Mouse (Mus musculus): Measurements from ENCODE around the gene Arsg. TPM values are rescaled to one million over a fixed set of nuclear protein-coding genes. Genes with fewer than 3 reads are reported as not detected.

Gene Arsg
- polyA plus RNA-seq, 1 experiment from 2014 or later: 2.7 TPM

DNA sequence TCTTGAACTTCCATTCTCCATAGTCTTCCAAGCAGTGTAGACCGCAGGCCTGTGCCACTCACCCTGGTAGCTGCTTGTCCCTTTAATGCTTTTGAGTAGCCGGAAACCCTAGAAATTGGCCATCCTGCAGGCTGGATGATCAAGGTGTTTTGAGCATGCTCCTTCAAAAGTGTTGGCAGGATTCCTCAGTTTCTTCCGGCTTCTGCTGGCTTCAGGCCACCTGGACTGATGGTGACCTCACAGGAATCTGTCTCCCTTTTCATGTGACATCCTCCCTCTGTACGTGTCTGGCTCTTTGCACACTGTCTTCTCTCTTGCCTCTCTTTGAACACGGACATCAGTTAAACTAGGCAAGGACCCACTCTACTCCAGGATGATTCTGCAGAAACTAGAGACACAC, 27.0 kb downstream of the Arsg start:
- no peak for ATAC-seq (ENCODE audit: low FRiP score, low read depth)
- Histone ChIP-seq H3K4me2 (replicated peaks) (no peak overlapping the region), H3K36me3 (no peaks in the 10 kb centered on the region), H3K27me3 (replicated peaks) (no peaks in the 10 kb centered on the region), H3K4me1 (peaks cover 23% of the 10 kb centered on the region; the same call in 1 of the 2 replicates), H3K9ac (no peak overlapping the region), H3K4me3 (no peak overlapping the region), H3K27ac (no peak overlapping the region), H3K9me3 (no peaks in the 10 kb centered on the region)
- 94% methylated on average over 5 of the region's 5 CpGs for WGBS

DNA sequence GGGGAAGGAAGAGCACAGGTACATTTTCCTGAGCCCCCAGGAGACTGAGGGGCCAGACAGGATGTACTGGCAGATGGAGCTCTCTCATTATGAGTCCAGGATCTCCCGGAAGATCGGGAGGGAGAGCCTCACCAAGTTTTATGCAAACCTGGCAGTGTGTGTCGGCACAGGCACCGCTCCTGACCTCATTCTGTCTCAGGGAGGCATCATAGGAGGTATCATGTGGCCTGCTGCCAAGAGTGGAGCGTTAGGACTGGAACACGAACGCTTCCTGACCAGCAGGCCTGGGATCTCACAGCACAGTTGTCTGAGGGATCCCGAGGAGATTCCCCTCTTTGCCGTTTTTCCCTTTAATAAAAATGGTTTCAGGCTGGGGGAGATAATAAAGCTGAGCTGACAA, 31.8 kb downstream of the Arsg start:
- Histone ChIP-seq H3K27me3 (replicated peaks) (no peaks in the 10 kb centered on the region), H3K36me3 (no peaks in the 10 kb centered on the region), H3K27ac (no peak overlapping the region), H3K4me3 (no peak overlapping the region), H3K9ac (no peak overlapping the region), H3K4me1 (no peaks in the 10 kb centered on the region), H3K9me3 (no peaks in the 10 kb centered on the region), H3K4me2 (replicated peaks) (no peak overlapping the region)
- WGBS: 81% methylated on average over 9 of the region's 9 CpGs
- ATAC-seq (ENCODE audit: low FRiP score, low read depth): no peak

DNA sequence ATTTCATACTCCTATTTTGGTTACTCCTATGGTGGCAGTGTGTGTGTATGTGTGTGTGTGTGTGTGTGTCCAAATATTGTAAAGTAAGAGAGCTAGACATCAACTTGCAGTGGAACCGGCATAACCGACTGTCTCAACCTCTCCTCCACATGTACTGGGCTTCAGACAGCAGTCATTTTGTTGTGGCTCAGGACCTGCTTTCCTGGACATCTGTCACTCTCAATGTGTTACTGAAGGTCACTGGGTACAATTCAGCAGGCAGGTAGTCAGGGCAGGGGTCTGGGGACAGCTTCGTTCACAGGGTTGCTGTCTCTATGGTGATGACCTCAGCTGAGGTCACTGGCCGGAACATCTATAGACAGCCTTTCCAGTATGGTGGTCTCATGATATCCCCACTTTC, 32.6 kb downstream of the Arsg start:
- no peaks in the 10 kb centered on the region for H3K4me1 ChIP-seq
- H3K27me3 ChIP-seq (replicated peaks): no peaks in the 10 kb centered on the region
- no peak overlapping the region for H3K9ac ChIP-seq
- no peak overlapping the region for H3K4me3 ChIP-seq
- no peak overlapping the region for H3K4me2 ChIP-seq (replicated peaks)
- no peak for ATAC-seq (ENCODE audit: low FRiP score, low read depth)
- WGBS: 76% methylated on average over 4 of the region's 4 CpGs
- H3K9me3 ChIP-seq: no peaks in the 10 kb centered on the region
- H3K36me3 ChIP-seq: no peaks in the 10 kb centered on the region
- no peak overlapping the region for H3K27ac ChIP-seq

DNA sequence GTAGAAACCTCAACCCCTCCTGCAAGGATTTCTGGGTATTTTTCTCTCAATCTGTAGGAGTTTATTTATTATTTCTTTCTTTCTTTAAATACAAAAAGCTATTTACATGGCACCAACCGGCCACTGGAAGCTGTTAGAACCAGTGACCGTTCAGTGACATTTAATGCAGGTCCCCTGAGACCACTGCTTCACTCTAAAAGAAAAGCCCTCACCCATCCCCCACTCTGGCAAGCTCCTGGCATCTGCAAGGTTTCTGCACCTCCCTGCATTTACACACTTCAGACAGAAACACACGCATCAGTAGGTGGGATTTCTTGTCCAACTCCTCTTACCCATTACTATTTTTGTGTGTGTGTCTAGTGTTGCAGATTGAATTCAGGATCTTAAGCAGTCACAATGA, 33.9 kb downstream of the Arsg start:
- Histone ChIP-seq H3K27ac (no peak overlapping the region), H3K27me3 (replicated peaks) (no peaks in the 10 kb centered on the region), H3K36me3 (no peaks in the 10 kb centered on the region), H3K4me2 (replicated peaks) (no peak overlapping the region), H3K9ac (no peak overlapping the region), H3K4me3 (no peak overlapping the region), H3K9me3 (0 out of 2 replicates have a peak, but pooled peaks cover 5% of the 10 kb centered on the region), H3K4me1 (no peaks in the 10 kb centered on the region)
- no peak for ATAC-seq (ENCODE audit: low FRiP score, low read depth)
- 47% methylated on average over 3 of the region's 3 CpGs for WGBS

DNA sequence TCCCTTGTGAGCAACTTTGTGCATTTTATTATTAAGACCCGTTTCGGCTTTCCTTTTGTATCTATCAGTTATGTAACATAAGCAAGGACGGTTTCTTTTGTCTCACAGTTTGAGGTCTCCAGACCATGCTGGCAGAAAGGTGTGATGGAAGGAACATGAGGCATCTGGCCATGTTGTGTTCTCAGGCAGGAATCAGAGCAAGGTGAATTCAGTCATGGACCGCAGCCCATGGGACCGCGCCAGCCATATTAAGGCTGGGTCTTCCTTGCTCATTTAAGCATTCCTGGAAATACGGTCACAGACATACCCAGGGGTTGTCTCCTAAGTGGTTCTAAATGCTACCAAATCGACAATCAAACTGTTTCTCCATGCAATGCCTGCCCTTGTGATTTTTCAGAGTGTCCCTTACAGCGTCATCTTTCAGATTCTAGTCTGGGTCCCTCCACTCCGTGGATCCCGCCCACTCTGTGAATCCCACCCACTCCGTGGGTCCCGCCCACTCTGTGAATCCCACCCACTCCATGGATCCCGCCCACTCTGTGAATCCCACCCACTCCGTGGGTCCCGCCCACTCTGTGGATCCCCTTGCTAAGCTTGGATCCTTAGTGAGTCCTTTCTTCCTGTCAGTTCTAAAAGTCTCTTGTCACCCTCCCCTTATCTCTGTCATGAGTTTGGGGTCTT, 40.0 kb downstream of the Arsg start:
- Histone ChIP-seq H3K9ac (no peak overlapping the region), H3K4me1 (no peaks in the 10 kb centered on the region), H3K36me3 (no peaks in the 10 kb centered on the region), H3K27me3 (replicated peaks) (no peaks in the 10 kb centered on the region), H3K9me3 (0 out of 2 replicates have a peak, but pooled peaks cover 5% of the 10 kb centered on the region), H3K27ac (no peak overlapping the region), H3K4me2 (replicated peaks) (no peak overlapping the region), H3K4me3 (no peak overlapping the region)
- WGBS: 89% methylated on average over 16 of the region's 16 CpGs
- no peak for ATAC-seq (ENCODE audit: low FRiP score, low read depth)

DNA sequence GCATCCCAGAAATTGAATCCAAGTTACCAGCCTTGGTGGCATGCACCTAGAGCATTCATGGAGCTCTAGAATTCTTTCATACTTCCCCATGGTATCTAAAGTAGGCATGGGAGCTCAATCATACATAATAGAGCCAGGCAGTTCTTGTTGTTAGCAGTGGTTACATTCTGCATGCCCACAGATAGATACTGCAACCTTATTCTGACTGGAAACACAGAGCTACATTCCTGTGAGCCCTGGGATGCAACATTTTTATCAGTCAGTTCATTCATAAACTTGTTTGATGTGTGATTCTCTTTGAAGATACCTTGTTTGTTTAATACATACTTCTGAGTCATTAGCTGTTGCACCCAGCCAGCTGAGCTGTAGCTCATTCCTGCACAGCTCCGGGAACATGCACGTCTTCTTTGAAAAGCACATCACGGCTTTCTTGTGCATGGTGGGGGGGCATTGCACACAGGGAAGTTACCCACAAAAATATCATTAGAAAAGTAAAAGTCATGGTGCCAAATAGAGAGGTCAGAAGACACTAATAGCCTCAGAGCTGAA, 41.0 kb downstream of the Arsg start:
- H3K27ac ChIP-seq: no peak overlapping the region
- no peak overlapping the region for H3K4me3 ChIP-seq
- 75% methylated on average over 3 of the region's 3 CpGs for WGBS
- no peaks in the 10 kb centered on the region for H3K36me3 ChIP-seq
- H3K9me3 ChIP-seq: 0 out of 2 replicates have a peak, but pooled peaks cover 5% of the 10 kb centered on the region
- no peak for ATAC-seq (ENCODE audit: low FRiP score, low read depth)
- no peak overlapping the region for H3K4me2 ChIP-seq (replicated peaks)
- no peak overlapping the region for H3K9ac ChIP-seq
- no peaks in the 10 kb centered on the region for H3K27me3 ChIP-seq (replicated peaks)
- H3K4me1 ChIP-seq: no peaks in the 10 kb centered on the region

DNA sequence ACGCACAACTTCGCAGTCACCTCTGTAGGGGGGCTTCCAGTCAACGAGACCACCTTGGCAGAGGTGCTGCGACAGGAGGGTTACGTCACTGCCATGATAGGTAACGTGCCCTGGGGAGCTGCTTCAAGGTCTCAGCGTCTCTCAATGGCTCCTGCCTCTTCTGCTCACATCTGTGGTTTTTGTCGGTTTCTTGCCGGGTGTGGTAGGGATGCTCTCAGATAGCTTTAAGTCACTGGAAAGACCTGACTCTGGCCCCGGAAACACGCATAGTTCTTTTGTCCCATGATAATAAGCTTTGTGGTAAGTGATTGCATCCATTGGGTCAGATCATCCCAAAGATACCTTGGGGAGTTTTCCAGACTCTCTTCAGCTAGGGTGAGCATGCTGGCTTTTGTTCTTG, 44.2 kb downstream of the Arsg start:
- Histone ChIP-seq H3K4me2 (replicated peaks) (no peak overlapping the region), H3K9ac (no peak overlapping the region), H3K9me3 (no peaks in the 10 kb centered on the region), H3K27ac (no peak overlapping the region), H3K27me3 (replicated peaks) (no peaks in the 10 kb centered on the region), H3K36me3 (no peaks in the 10 kb centered on the region), H3K4me1 (no peaks in the 10 kb centered on the region), H3K4me3 (no peak overlapping the region)
- WGBS: 91% methylated on average over 11 of the region's 11 CpGs
- ATAC-seq (ENCODE audit: low FRiP score, low read depth): no peak

DNA sequence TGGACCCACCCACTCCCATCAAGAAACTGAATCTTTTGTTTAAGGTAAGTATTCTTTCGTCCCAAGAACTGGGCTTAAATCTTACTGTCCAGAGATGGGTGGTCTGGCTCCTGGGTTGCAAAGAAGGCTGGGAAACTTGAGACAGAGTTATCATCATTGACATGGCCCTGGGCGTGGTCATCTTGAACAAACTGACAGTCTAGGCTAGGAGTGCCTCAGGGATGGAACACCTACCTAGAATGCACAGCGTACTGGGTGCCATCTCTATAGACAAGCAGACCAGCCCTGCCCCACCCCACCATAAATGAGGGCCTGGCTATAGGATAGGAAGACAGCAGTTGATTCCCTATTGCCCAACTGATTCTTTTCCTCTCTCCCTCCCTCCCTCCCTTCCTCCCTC, 44.6 kb downstream of the Arsg start:
- Histone ChIP-seq H3K4me2 (replicated peaks) (no peak overlapping the region), H3K9me3 (no peaks in the 10 kb centered on the region), H3K36me3 (no peaks in the 10 kb centered on the region), H3K9ac (no peak overlapping the region), H3K27me3 (replicated peaks) (no peaks in the 10 kb centered on the region), H3K4me3 (no peak overlapping the region), H3K4me1 (no peaks in the 10 kb centered on the region), H3K27ac (no peak overlapping the region)
- 82% methylated on average over 3 of the region's 3 CpGs for WGBS
- ATAC-seq (ENCODE audit: low FRiP score, low read depth): no peak

DNA sequence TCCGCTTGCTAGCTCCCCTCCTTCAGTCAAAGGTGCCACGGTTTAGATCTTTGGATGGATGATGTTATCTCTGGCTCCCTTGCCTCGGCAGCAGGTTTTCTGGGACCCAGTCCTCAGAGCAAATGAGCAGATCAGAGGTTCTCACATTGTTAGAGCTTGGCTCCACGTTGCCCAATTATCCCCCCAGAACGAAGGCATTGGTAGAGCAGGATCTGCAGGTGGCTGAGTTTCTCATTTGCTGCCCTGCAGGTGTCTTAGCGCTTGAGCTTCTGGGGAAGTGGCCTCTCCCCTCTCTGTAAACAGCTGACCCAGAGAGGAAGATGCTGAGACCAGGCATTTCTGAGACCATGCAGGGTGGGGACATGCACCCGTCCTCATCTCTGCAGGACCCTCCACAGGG, 47.8 kb downstream of the Arsg start:
- no peak overlapping the region for H3K9ac ChIP-seq

DNA sequence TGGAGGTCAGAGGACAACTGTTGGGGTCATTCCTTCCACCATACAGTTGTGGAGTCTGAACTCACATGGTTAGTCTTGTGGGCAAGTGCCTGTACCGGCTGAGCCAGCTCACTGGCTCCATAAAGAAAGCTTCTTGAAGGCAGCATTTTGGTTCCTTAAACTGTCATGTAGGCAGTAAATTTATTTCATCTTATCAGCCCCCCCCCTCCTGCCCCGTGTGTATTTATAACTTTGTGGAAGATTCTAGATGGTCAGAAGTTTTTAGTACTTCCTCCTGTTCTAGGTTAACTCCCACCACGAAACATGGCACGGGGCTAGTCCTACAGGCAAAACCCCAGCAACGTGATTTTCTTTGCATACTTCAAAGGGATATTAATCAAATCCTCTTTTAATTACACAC, 51.7 kb downstream of the Arsg start:
- no peak overlapping the region for H3K9ac ChIP-seq
- H3K36me3 ChIP-seq: no peaks in the 10 kb centered on the region
- 89% methylated on average over 5 of the region's 5 CpGs for WGBS
- no peaks in the 10 kb centered on the region for H3K27me3 ChIP-seq (replicated peaks)
- H3K4me3 ChIP-seq: no peak overlapping the region
- H3K9me3 ChIP-seq: no peaks in the 10 kb centered on the region
- H3K4me2 ChIP-seq (replicated peaks): no peak overlapping the region
- no peaks in the 10 kb centered on the region for H3K4me1 ChIP-seq
- no peak for ATAC-seq (ENCODE audit: low FRiP score, low read depth)
- no peak overlapping the region for H3K27ac ChIP-seq

More for the DNA sequence above, 47.8 kb downstream of the Arsg start:
- ATAC-seq (ENCODE audit: low FRiP score, low read depth): no peak
- Histone ChIP-seq H3K4me2 (replicated peaks) (no peak overlapping the region), H3K36me3 (no peaks in the 10 kb centered on the region), H3K9me3 (no peaks in the 10 kb centered on the region), H3K4me3 (no peak overlapping the region), H3K27ac (no peak overlapping the region), H3K27me3 (replicated peaks) (no peaks in the 10 kb centered on the region), H3K4me1 (no peaks in the 10 kb centered on the region)
- WGBS: 58% methylated on average over 7 of the region's 7 CpGs

DNA sequence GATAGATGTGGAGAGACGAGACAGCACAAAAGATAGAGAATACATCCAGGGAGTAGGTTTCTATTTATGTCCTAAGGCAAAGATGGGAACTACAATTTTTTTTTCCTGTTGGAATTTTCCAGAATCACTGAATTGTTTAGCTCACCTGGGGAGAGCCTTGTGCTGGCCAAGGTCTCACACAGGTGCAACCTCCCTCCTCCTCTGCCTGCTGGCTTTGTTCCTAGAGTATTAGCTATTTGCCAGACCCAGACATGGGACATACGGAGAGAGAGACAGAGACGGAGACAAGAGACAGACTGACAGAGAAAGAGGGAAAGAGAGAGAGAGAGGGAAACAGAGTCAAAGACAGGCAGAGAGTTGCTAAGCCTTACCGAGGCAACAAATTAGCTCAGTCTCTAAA, 52.4 kb downstream of the Arsg start:
- Histone ChIP-seq H3K27me3 (replicated peaks) (no peaks in the 10 kb centered on the region), H3K4me2 (replicated peaks) (no peak overlapping the region), H3K4me1 (no peaks in the 10 kb centered on the region), H3K9ac (no peak overlapping the region), H3K36me3 (no peaks in the 10 kb centered on the region), H3K4me3 (no peak overlapping the region), H3K9me3 (no peaks in the 10 kb centered on the region), H3K27ac (no peak overlapping the region)
- WGBS: 94% methylated on average over 4 of the region's 4 CpGs
- no peak for ATAC-seq (ENCODE audit: low FRiP score, low read depth)

DNA sequence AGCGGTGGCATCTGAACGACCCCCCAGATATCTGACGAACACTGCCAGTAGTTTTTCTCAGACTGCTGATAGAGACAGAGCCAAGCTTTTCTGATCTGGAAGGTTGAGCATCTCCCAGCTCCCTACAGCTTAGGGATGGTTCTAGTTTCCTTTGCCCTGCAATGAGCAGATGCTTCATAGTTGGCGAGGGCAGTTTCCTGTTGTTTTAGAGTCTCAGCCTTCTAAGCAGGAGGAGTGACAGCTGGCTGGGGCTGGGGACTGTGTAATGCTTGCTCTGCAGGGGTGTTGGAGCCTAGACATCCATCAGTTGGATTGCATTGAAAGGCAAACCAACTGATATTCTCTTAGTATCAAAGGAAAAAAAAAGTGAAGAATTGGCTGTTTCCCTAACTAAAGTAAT, 56.9 kb downstream of the Arsg start:
- 84% methylated on average over 4 of the region's 4 CpGs for WGBS
- Histone ChIP-seq H3K4me2 (replicated peaks) (no peak overlapping the region), H3K4me3 (no peak overlapping the region), H3K9me3 (no peaks in the 10 kb centered on the region), H3K4me1 (no peaks in the 10 kb centered on the region), H3K27me3 (replicated peaks) (no peaks in the 10 kb centered on the region), H3K27ac (no peak overlapping the region), H3K36me3 (no peaks in the 10 kb centered on the region), H3K9ac (no peak overlapping the region)
- no peak for ATAC-seq (ENCODE audit: low FRiP score, low read depth)

DNA sequence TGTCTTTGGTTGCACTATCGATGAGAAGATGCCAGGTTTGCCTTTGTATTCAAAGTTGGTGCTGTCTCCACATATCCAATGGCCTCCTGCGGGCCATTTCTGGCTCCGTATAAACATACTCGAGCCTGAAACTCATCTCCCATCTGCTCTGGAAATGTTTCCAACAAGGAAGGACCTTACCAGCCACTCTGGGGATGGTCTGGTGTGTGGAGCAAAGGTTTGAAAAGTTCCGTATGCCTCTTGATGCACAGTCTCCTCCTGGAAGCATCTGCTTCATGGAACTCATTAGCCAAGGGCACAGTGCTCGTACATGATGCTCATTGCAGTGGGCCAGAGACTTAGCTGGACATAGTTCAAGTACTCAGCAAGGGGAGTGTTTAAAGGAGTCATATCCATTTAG, 62.8 kb downstream of the Arsg start:
- no peak overlapping the region for H3K27ac ChIP-seq
- no peaks in the 10 kb centered on the region for H3K4me1 ChIP-seq
- no peak overlapping the region for H3K9ac ChIP-seq
- H3K27me3 ChIP-seq (replicated peaks): no peaks in the 10 kb centered on the region
- 88% methylated on average over 6 of the region's 6 CpGs for WGBS
- no peak overlapping the region for H3K4me2 ChIP-seq (replicated peaks)
- no peak overlapping the region for H3K4me3 ChIP-seq
- no peaks in the 10 kb centered on the region for H3K36me3 ChIP-seq
- no peak for ATAC-seq (ENCODE audit: low FRiP score, low read depth)
- H3K9me3 ChIP-seq: no peaks in the 10 kb centered on the region
